Mouse (Mus musculus) C2C12 (cell line): ENCODE measurements at regions not wholly inside any gene's neighbourhood (a gene's known extent, or its start where the extent isn't known, plus 50 kb on each side); places are given as distances from the start of the nearest gene placed in this dataset.

ENCODE experiments used
- CEBPB ChIP-seq: IDR thresholded peaks from one replicate; pipeline ENCODE4 v1.6.1; 2011; ENCODE audit warnings: low read depth, mild to moderate bottlenecking, control low read depth, moderate library complexity
- CTCF ChIP-seq: IDR thresholded peaks from one replicate; pipeline ENCODE4 v1.5.1; 2011; ENCODE audit not compliant: control insufficient read depth, insufficient read depth, insufficient read length
- FOSL1 ChIP-seq: IDR thresholded peaks from one replicate; pipeline ENCODE4 v1.8.0; 2011; ENCODE audit warnings: mild to moderate bottlenecking, low read length; ENCODE audit not compliant: poor library complexity, insufficient read depth, severe bottlenecking
- MAX ChIP-seq: IDR thresholded peaks from one replicate; pipeline ENCODE4 v1.6.1; 2011; ENCODE audit warnings: mild to moderate bottlenecking, control low read depth
- MYOD1 ChIP-seq: IDR thresholded peaks from one replicate; pipeline ENCODE4 v1.6.1; 2011; ENCODE audit warnings: low read depth; ENCODE audit not compliant: control insufficient read depth, insufficient read length
- USF1 ChIP-seq: IDR thresholded peaks from one replicate; pipeline ENCODE4 v1.6.1; 2011; ENCODE audit warnings: low read depth, mild to moderate bottlenecking, control low read depth, moderate library complexity

GRCm38 (mm10) chr15:36884074-36884473, 123.5 kb downstream of the Zfp706 start:
- TF ChIP-seq CTCF (no peak), MYOD1 (no peak), CEBPB (no peak), MAX (no peak), USF1 (no peak), FOSL1 (no peak)
